Mouse (Mus musculus) limb, embryonic 15.5 days (tissue): Measurements from ENCODE around the gene Kif3a. TPM values are rescaled to one million over a fixed set of nuclear protein-coding genes. Genes with fewer than 3 reads are reported as not detected.

Experiments used
- ATAC-seq: fragments of 200-750 bp; cut with Nextera tagmentation; 2 replicates; pipeline ENCODE4 v1.8.0; 2017; ENCODE audit warnings: low read depth, moderate TSS enrichment; ENCODE audit not compliant: insufficient number of reproducible peaks, low FRiP score, low TSS enrichment
- H3K27ac ChIP-seq: fragments of 300-500 bp; sonication (generic); 2 replicates; pipeline ENCODE4 v1.5.1; 2015; ENCODE audit warnings: moderate library complexity, mild to moderate bottlenecking, inconsistent platforms
- H3K27me3 ChIP-seq: fragments of 300-500 bp; sonication (generic); 2 replicates; pipeline ENCODE4 v1.6.1; 2015; ENCODE audit warnings: inconsistent platforms
- H3K36me3 ChIP-seq: fragments of 300-500 bp; sonication (generic); 2 replicates; pipeline ENCODE4 v1.6.1; 2015; ENCODE audit warnings: inconsistent platforms
- H3K4me1 ChIP-seq: fragments of 300-500 bp; sonication (generic); 2 replicates; pipeline ENCODE4 v1.6.1; 2015; ENCODE audit warnings: inconsistent platforms
- H3K4me2 ChIP-seq: fragments of 300-500 bp; sonication (generic); 2 replicates; pipeline ENCODE4 v1.6.1; 2015; ENCODE audit warnings: mild to moderate bottlenecking, inconsistent platforms
- H3K4me3 ChIP-seq: fragments of 300-500 bp; sonication (generic); 2 replicates; pipeline ENCODE4 v1.5.1; 2015; ENCODE audit warnings: mild to moderate bottlenecking, inconsistent platforms
- H3K9ac ChIP-seq: fragments of 300-500 bp; sonication (generic); 2 replicates; pipeline ENCODE4 v1.6.1; 2015; ENCODE audit warnings: inconsistent platforms
- H3K9me3 ChIP-seq: fragments of 300-500 bp; sonication (generic); 2 replicates; pipeline ENCODE4 v1.6.1; 2016; ENCODE audit warnings: inconsistent platforms
- WGBS: fragments of 180-500 bp; shearing (Covaris S2); methylation state at CpG from one replicate; pipeline ENCODE4 v1.1.7; 2015; 5-methylcytosine and 5-hydroxymethylcytosine counted together
- polyA plus RNA-seq: library from polyadenylated mRNA; unstranded; fragments of >200 nt; fragmentation: Nextera tagmentation; extraction: Ambion mirVana; gene quantifications from 2 replicates; pipeline ENCODE4 v1.2.1, GENCODE M21; 2015

The Kif3a gene
- polyA plus RNA-seq, 1 experiment from 2014 or later, result 82.2 TPM

GRCm38 (mm10) chr11:53590368-53590768 lies 23.2 kb downstream of the Kif3a start:
- H3K4me3 ChIP-seq, result no peak overlapping the region
- H3K27me3 ChIP-seq, result no peaks in the 10 kb centered on the region
- H3K36me3 ChIP-seq, result peaks cover 71% of the 10 kb centered on the region
- 42% methylated on average over 15 of the region's 15 CpGs for WGBS
- ATAC-seq, result no peak
- H3K9ac ChIP-seq, result no peak overlapping the region
- no peaks in the 10 kb centered on the region for H3K9me3 ChIP-seq
- no peak overlapping the region for H3K4me2 ChIP-seq
- H3K27ac ChIP-seq, result no peak overlapping the region
- no peaks in the 10 kb centered on the region for H3K4me1 ChIP-seq

DNA sequence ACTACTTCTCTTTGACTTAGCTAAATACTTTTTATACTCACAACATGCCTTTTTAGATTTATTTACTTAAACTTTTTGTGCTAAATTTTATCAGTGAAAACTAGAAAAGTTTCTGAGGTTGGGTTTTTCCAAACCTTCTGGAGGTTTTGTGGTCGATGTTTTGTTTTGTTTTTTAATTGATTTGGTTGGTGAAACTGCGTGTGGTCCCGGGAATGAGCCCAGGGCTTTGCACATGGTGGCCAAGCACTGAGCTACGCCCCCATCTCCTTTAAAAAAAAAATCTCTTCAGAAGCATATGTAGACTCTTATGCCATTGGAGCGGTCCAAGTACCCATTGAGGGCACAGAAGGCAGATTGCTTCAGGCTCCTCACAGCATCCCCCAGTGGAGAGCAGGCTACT lies 23.9 kb downstream of the Kif3a start:
- H3K36me3 ChIP-seq, result peaks cover 70% of the 10 kb centered on the region
- WGBS, result 90% methylated on average over 5 of the region's 5 CpGs

DNA sequence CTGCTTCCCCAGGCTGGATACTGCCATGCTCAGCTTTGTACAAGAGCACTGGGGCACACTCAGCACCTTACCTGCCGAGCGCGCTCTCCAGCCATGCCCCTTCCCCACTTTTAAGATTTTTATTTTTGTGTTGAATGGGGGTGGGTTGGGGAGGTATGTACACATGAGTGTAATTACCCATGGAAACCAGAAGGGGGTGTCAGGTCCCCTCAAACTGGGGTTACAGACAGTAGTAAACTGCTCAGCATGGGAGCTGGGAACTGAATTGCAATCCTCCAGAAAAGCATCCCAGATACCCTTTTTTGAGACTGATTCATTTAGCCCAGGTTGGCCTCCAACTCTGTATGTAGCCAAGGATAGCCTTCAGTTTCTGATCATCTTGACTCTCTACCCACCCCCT lies 37.8 kb downstream of the Kif3a start:
- H3K27ac ChIP-seq, result no peak overlapping the region
- peaks cover 14% of the 10 kb centered on the region; the same call in 1 of the 2 replicates for H3K36me3 ChIP-seq
- no peak overlapping the region for H3K4me3 ChIP-seq
- no peaks in the 10 kb centered on the region for H3K4me1 ChIP-seq
- no peaks in the 10 kb centered on the region for H3K9me3 ChIP-seq
- H3K9ac ChIP-seq, result no peak overlapping the region
- H3K27me3 ChIP-seq, result no peaks in the 10 kb centered on the region
- ATAC-seq, result no peak
- 94% methylated on average over 3 of the region's 3 CpGs for WGBS
- H3K4me2 ChIP-seq, result no peak overlapping the region

More for the DNA sequence above, 23.9 kb downstream of the Kif3a start:
- no peaks in the 10 kb centered on the region for H3K27me3 ChIP-seq
- H3K4me1 ChIP-seq, result no peaks in the 10 kb centered on the region
- H3K4me2 ChIP-seq, result no peak overlapping the region
- no peak overlapping the region for H3K4me3 ChIP-seq
- ATAC-seq, result no peak
- no peaks in the 10 kb centered on the region for H3K9me3 ChIP-seq
- no peak overlapping the region for H3K27ac ChIP-seq
- no peak overlapping the region for H3K9ac ChIP-seq

- no peak overlapping the region for H3K9ac ChIP-seq
- H3K27ac ChIP-seq, result no peak overlapping the region
- ATAC-seq, result no peak
- H3K4me3 ChIP-seq, result no peak overlapping the region
- H3K9me3 ChIP-seq, result no peaks in the 10 kb centered on the region
- no peak overlapping the region for H3K4me2 ChIP-seq
- 17% methylated on average over 12 of the region's 12 CpGs for WGBS
- H3K27me3 ChIP-seq, result no peaks in the 10 kb centered on the region
- no peaks in the 10 kb centered on the region for H3K4me1 ChIP-seq
- peaks cover 10% of the 10 kb centered on the region; the same call in 1 of the 2 replicates for H3K36me3 ChIP-seq
Measured at GRCm38 (mm10) chr11:53605609-53606008, 38.4 kb downstream of the Kif3a start.

- H3K27me3 ChIP-seq, result no peaks in the 10 kb centered on the region
- no peaks in the 10 kb centered on the region for H3K4me1 ChIP-seq
- no peak overlapping the region for H3K27ac ChIP-seq
- H3K4me2 ChIP-seq, result no peak overlapping the region
- no peaks in the 10 kb centered on the region for H3K9me3 ChIP-seq
- H3K36me3 ChIP-seq, result no peaks in the 10 kb centered on the region
- H3K4me3 ChIP-seq, result no peak overlapping the region
- no peak overlapping the region for H3K9ac ChIP-seq
- no peak for ATAC-seq
- WGBS, result 62% methylated on average over 6 of the region's 6 CpGs
Measured at GRCm38 (mm10) chr11:53609231-53609630, 42.1 kb downstream of the Kif3a start.

DNA sequence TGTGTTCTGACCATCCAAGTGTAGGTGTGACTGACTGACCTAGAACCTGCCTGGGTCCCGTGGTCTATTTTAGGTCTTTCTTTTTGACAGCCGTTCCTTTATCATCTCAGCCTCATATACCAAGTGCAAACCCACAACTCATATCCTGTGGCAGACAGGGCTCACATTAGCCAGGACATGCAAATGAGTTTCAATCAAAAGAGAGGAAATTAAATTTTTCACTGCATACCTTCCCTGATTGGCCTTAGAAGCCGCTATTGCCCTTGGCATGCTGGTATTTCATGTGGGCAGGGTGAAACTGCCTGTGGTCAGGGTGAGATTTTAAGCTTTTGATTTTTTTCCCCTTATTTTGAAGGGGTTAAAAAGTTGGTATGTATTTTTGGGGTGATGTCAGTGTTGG lies 42.5 kb downstream of the Kif3a start:
- Histone ChIP-seq H3K27ac (no peak overlapping the region), H3K4me2 (no peak overlapping the region), H3K4me3 (no peak overlapping the region), H3K36me3 (no peaks in the 10 kb centered on the region), H3K27me3 (no peaks in the 10 kb centered on the region), H3K4me1 (no peaks in the 10 kb centered on the region), H3K9ac (no peak overlapping the region), H3K9me3 (no peaks in the 10 kb centered on the region)
- no peak for ATAC-seq
- 66% methylated on average over 3 of the region's 3 CpGs for WGBS

GRCm38 (mm10) chr11:53615172-53615571 lies 48.0 kb downstream of the Kif3a start:
- Histone ChIP-seq H3K9me3 (no peaks in the 10 kb centered on the region), H3K36me3 (no peaks in the 10 kb centered on the region), H3K27ac (no peak overlapping the region), H3K4me2 (no peak overlapping the region), H3K27me3 (no peaks in the 10 kb centered on the region), H3K4me1 (no peaks in the 10 kb centered on the region), H3K4me3 (no peak overlapping the region), H3K9ac (no peak overlapping the region)
- ATAC-seq, result no peak
- 66% methylated on average over 6 of the region's 6 CpGs for WGBS

DNA sequence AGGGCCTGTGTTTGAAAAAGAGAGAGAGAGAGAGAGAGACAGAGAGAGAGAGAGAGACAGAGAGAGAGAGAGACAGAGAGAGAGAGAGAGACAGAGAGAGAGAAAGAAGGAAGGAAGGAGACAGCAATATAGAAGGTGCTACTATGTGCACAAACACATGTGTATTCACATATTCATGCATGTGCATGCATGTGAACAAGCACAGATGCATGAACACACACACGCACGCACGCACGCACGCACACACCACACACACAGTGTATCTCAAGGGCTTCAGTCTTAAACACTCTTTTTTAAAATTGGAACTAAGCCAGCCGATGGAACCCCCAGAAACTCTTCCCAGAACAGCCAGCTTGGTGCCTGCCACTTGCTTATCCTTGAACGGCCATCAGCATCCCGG lies 48.4 kb downstream of the Kif3a start:
- ATAC-seq, result no peak
- no peak overlapping the region for H3K4me2 ChIP-seq
- no peak overlapping the region for H3K27ac ChIP-seq
- no peaks in the 10 kb centered on the region for H3K27me3 ChIP-seq
- H3K9me3 ChIP-seq, result no peaks in the 10 kb centered on the region
- H3K4me1 ChIP-seq, result no peaks in the 10 kb centered on the region
- 89% methylated on average over 8 of the region's 8 CpGs for WGBS
- no peak overlapping the region for H3K4me3 ChIP-seq
- no peaks in the 10 kb centered on the region for H3K36me3 ChIP-seq
- H3K9ac ChIP-seq, result no peak overlapping the region

DNA sequence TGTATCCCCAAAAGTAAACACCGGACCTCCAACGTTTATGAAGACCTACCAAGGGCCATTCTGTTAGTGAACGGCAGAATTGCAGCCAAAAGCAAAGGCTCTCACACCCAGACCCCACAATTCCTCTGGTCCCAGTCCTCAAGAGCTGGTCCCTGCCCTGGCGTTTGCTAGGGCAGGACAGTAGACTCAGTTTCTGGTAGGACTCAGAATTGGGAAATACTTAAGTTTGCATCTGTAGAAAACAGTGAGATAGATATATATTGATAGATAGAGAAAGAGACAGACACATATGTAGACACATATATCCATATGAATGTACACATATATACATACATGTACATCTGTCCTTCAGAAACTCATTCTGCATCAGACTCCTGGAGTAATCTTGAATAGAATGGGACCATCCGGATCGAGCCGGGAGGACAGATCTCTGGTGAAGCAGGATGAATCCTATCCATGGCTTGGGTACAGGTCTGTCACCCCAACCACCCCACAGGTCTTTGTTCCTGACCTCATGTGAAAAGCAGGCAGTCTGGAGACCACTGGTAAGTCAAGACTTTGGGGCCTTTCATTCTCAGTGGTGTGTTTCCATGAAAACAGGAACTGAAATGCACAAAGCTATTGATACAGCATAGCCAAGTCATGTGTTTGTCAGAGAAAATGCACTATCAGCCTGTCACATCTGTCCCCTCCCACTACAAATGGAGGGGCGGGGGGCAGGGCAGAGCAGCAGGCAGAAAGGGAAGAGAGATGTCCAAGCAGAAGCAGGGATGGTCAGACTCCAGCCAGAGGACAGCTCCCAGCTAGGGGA lies 49.8 kb downstream of the Kif3a start:
- 79% methylated on average over 8 of the region's 8 CpGs for WGBS
- ATAC-seq, result no peak
- Histone ChIP-seq H3K36me3 (no peaks in the 10 kb centered on the region), H3K27me3 (no peaks in the 10 kb centered on the region), H3K9ac (no peak overlapping the region), H3K27ac (no peak overlapping the region), H3K4me3 (no peak overlapping the region), H3K4me1 (no peaks in the 10 kb centered on the region), H3K4me2 (no peak overlapping the region), H3K9me3 (no peaks in the 10 kb centered on the region)

GRCm38 (mm10) chr11:53617562-53618109 lies 50.5 kb downstream of the Kif3a start:
- Histone ChIP-seq H3K36me3 (no peaks in the 10 kb centered on the region), H3K9ac (no peak overlapping the region), H3K4me2 (no peak overlapping the region), H3K4me3 (no peak overlapping the region), H3K27ac (no peak overlapping the region), H3K4me1 (no peaks in the 10 kb centered on the region), H3K27me3 (no peaks in the 10 kb centered on the region), H3K9me3 (no peaks in the 10 kb centered on the region)
- ATAC-seq, result no peak
- WGBS, result 63% methylated on average over 4 of the region's 4 CpGs

DNA sequence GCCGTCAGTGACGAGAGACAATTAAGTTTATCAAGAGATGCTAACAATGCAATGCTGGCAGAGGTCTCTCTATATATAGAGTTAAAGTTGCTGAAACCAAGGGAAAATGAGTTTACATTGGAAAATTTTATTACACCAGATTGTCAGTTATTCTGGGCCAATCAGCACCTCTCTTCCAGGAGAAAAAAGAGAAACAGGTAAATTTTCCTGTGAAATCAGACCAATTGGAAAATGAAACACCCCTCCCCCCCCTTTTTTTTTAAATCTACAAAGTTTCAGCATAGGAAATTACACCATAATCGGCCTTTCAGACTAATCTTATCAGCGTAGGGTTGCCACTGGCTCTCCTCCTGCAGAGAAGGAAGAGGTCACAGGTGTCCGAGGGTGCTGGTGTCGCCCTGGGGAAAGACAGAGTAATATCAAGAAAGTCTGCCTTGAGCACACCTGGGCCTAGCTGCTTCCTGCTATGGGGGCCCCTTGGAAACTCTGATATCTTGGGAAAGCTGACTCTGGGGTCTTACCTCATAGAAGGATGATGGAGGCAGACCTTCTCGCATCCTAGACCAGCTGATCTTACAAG lies 51.5 kb downstream of the Kif3a start, which contains the start of gene Il4:
Gene Il4 (minus strand): TSS at position 51 of the 580 bp plus-strand sequence.
- Histone ChIP-seq H3K9me3 (no peaks in the 10 kb centered on the region), H3K27ac (no peak within 1 kb of the TSS), H3K36me3 (no peaks in the 10 kb centered on the region), H3K4me1 (no peaks in the 10 kb centered on the region), H3K27me3 (no peaks in the 10 kb centered on the region), H3K4me3 (no peak within 1 kb of the TSS), H3K9ac (no peak within 1 kb of the TSS), H3K4me2 (no peak within 1 kb of the TSS)
- 80% methylated on average over 7 of the region's 7 CpGs for WGBS
- ATAC-seq, result no peak

DNA sequence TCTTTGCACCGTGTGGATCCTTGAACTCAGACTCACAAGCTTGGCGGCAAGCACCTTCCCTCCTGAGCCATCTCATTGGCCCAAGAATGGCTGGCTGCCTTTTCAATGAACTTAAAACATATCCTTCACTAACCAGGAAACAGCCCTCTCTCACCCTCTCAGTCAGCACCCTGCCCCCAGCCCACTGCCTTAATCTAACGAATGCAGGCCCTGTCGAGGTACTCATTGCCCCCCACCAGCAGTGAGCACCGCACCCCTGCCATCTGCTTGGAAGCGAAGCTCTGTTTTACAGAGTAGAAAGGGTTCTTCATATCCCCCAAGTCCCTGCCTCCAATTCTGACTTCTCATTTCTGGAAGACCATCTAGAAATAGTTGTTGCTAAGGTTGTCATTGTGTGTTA lies 52.2 kb downstream of the Kif3a start:
- no peak for ATAC-seq
- 59% methylated on average over 6 of the region's 6 CpGs for WGBS
- no peaks in the 10 kb centered on the region for H3K27me3 ChIP-seq
- H3K4me3 ChIP-seq, result no peak overlapping the region
- no peaks in the 10 kb centered on the region for H3K36me3 ChIP-seq
- no peak overlapping the region for H3K9ac ChIP-seq
- no peaks in the 10 kb centered on the region for H3K9me3 ChIP-seq
- H3K4me2 ChIP-seq, result no peak overlapping the region
- no peaks in the 10 kb centered on the region for H3K4me1 ChIP-seq
- H3K27ac ChIP-seq, result no peak overlapping the region
